Mouse (Mus musculus): Measurements from ENCODE around the gene Klhl3. TPM values are rescaled to one million over a fixed set of nuclear protein-coding genes. Genes with fewer than 3 reads are reported as not detected.

Klhl3 gene
- polyA plus RNA-seq, 1 experiment from 2014 or later: 4.6 TPM

DNA sequence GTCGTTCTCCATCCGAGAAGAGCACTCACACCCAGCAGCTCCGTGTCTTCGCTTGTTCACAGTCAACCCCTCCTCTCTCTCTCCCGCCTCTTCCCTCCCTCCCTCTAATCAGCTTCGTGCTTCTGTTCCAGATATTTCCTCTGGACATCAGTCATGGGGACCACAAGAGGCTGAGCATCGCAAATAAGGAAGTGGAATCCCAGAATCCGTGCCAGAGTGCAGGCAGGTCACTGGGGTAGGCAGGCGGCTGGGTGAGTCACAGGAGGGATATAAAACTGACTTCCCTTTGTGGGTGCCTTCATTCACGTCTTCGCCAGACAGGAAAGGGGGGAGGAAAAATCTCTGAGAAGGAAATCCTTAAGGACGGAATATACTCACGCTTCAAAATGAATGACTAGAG, 1.8 kb upstream of the Klhl3 start:
- H3K36me3 ChIP-seq (ENCODE audit: control insufficient read depth, insufficient read depth, low read length): no peaks in the 10 kb centered on the region
- peak overlapping the region; percentile 35 for H3K4me2 ChIP-seq (ENCODE audit: low read depth, low read length)
- H3K27me3 ChIP-seq (ENCODE audit: control insufficient read depth, insufficient read depth, low read depth, low read length): no peaks in the 10 kb centered on the region
- H3K4me3 ChIP-seq (ENCODE audit: low read length): no peak overlapping the region
- H3K9me3 ChIP-seq (ENCODE audit: control insufficient read depth, low read length): no peaks in the 10 kb centered on the region
- 20% methylated on average over 13 of the region's 13 CpGs for WGBS
- H3K4me1 ChIP-seq (replicated peaks; ENCODE audit: control insufficient read depth, insufficient read depth, low read length): peaks cover 19% of the 10 kb centered on the region
- no peak overlapping the region for H3K9ac ChIP-seq (ENCODE audit: low read length)
- peak; percentile 50 for ATAC-seq (ENCODE audit: low read depth)
- H3K27ac ChIP-seq (ENCODE audit: low read length): no peak overlapping the region; the same call in 1 of the 2 replicates

DNA sequence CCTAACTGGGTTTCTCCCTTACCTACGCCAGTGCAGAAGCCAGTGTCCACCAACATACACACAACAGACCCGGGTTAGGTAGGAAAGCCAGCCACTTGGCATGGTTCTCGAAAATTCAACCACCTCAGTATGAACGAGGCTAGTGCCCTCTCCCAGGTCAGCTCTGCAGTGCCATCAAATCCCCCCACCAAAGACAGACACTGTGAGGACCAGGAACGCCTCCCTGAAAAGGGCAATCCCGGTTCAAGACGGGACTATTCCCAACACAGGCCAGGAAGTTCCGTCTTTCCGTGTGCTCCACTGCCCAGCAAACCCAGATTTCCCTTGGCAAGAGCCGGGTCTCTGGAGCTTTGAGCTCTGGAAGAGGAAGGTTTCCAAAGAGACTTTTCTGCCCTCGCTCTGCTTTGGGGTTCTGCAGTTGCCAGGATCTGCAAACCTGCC, 771 bp downstream of the Klhl3 start:
- Histone ChIP-seq H3K9me3 (ENCODE audit: control insufficient read depth, low read length) (no peaks in the 10 kb centered on the region), H3K9ac (ENCODE audit: low read length) (peak overlapping the region; percentile 62), H3K4me1 (replicated peaks; ENCODE audit: control insufficient read depth, insufficient read depth, low read length) (peaks cover 19% of the 10 kb centered on the region), H3K27me3 (ENCODE audit: control insufficient read depth, insufficient read depth, low read depth, low read length) (no peaks in the 10 kb centered on the region), H3K4me3 (ENCODE audit: low read length) (peak overlapping the region; percentile 62), H3K4me2 (ENCODE audit: low read depth, low read length) (peak overlapping the region; percentile 73), H3K36me3 (ENCODE audit: control insufficient read depth, insufficient read depth, low read length) (no peaks in the 10 kb centered on the region), H3K27ac (ENCODE audit: low read length) (peak overlapping the region; percentile 50)
- 9% methylated on average over 11 of the region's 11 CpGs for WGBS
- 0 out of 2 replicates have a peak, but pooled peaks have one; percentile 16 for ATAC-seq (ENCODE audit: low read depth)

DNA sequence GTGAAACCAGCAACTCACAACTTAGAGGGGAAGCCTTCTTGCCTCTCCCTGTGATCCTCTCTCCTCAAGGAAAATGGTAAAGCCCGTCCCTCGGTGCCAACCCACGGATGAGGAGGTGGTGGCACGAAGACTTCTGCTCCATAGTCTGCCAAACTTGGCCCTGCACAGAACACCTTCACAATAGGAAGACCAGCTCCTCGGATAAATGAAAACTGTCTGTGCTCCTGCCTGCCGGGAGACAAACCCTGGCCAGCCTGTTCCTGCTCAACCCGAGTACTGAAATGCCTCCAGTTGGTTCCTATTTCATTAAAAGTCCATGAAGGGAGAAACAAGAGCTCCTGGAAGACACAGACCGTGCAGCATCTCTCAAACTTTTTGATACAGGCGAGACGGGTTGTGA, 1.2 kb downstream of the Klhl3 start:
- H3K9me3 ChIP-seq (ENCODE audit: control insufficient read depth, low read length): no peaks in the 10 kb centered on the region
- H3K27me3 ChIP-seq (ENCODE audit: control insufficient read depth, insufficient read depth, low read depth, low read length): no peaks in the 10 kb centered on the region
- peak overlapping the region; percentile 62 for H3K9ac ChIP-seq (ENCODE audit: low read length)
- ATAC-seq (ENCODE audit: low read depth): no peak
- H3K27ac ChIP-seq (ENCODE audit: low read length): no peak overlapping the region
- 51% methylated on average over 10 of the region's 10 CpGs for WGBS
- H3K36me3 ChIP-seq (ENCODE audit: control insufficient read depth, insufficient read depth, low read length): no peaks in the 10 kb centered on the region
- peak overlapping the region; percentile 62 for H3K4me3 ChIP-seq (ENCODE audit: low read length)
- H3K4me2 ChIP-seq (ENCODE audit: low read depth, low read length): peak overlapping the region; percentile 73
- H3K4me1 ChIP-seq (replicated peaks; ENCODE audit: control insufficient read depth, insufficient read depth, low read length): peaks cover 19% of the 10 kb centered on the region

DNA sequence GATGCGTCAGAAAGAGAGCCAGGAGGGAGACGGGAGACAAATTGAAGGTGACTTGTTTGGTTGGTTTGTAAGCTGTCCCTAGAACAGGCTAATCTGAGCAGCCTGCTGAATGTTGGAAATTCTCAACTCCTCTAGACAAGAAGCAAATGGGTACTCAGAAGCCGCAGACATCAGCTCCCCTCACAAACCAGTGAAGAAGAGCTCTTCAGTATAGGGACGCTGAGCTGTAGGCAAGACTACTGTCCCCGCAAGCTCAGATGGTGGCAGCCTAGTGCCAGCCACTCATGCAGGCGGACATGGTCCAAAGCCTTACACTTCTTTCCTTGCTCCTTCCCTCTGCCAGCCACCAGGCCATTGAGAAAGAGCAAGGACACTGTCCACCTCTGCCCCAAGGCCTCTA, 2.1 kb downstream of the Klhl3 start:
- ATAC-seq (ENCODE audit: low read depth): no peak
- Histone ChIP-seq H3K27me3 (ENCODE audit: control insufficient read depth, insufficient read depth, low read depth, low read length) (no peaks in the 10 kb centered on the region), H3K27ac (ENCODE audit: low read length) (no peak overlapping the region), H3K36me3 (ENCODE audit: control insufficient read depth, insufficient read depth, low read length) (no peaks in the 10 kb centered on the region), H3K4me3 (ENCODE audit: low read length) (no peak overlapping the region), H3K9me3 (ENCODE audit: control insufficient read depth, low read length) (no peaks in the 10 kb centered on the region), H3K4me1 (replicated peaks; ENCODE audit: control insufficient read depth, insufficient read depth, low read length) (peaks cover 19% of the 10 kb centered on the region), H3K4me2 (ENCODE audit: low read depth, low read length) (no peak overlapping the region), H3K9ac (ENCODE audit: low read length) (no peak overlapping the region)
- WGBS: 87% methylated on average over 6 of the region's 6 CpGs

DNA sequence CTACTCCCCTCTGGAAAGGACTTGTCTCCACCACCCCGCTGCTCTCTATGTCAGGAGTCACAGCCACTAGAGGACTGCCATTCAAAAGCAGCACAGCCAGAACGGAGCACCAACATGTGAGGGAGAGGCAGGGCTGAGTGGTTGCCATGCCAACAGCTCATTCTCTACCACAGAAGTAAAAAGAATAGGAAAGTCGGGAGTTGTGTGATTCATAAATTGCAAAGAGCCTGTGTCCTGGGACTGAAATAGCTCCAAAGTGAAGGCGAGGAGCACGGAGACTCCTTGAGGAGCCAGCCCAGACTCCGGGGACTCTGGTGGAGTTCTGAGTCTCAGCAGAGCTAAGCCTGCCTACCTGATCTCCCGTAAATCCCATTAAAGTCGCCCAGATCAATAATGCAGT, 22.7 kb downstream of the Klhl3 start:
- Histone ChIP-seq H3K27me3 (ENCODE audit: control insufficient read depth, insufficient read depth, low read depth, low read length) (no peaks in the 10 kb centered on the region), H3K9me3 (ENCODE audit: control insufficient read depth, low read length) (no peaks in the 10 kb centered on the region), H3K36me3 (ENCODE audit: control insufficient read depth, insufficient read depth, low read length) (no peaks in the 10 kb centered on the region), H3K4me2 (ENCODE audit: low read depth, low read length) (no peak overlapping the region), H3K4me1 (replicated peaks; ENCODE audit: control insufficient read depth, insufficient read depth, low read length) (no peaks in the 10 kb centered on the region), H3K4me3 (ENCODE audit: low read length) (no peak overlapping the region), H3K27ac (ENCODE audit: low read length) (no peak overlapping the region), H3K9ac (ENCODE audit: low read length) (no peak overlapping the region)
- 40% methylated on average over 8 of the region's 8 CpGs for WGBS
- ATAC-seq (ENCODE audit: low read depth): peak; percentile 71

DNA sequence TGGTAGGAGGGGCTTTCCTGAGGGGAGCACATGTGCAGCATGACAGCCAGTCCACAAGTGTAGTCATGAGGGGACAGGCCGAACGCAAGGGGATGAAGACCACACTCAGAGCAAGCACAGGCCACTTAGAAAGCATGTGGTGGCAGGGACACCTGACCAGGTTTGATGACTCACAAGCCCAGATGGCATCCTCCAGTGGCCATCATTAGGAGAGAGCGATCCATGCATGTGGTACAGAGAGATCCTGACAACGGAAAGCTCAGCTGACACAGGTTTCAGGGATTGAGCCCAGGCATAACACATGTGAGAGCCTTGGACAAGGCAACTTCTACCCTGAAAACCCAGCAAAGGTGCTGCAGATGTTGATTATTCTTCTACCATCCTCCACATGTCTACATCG, 29.0 kb downstream of the Klhl3 start:
- no peak overlapping the region for H3K4me2 ChIP-seq (ENCODE audit: low read depth, low read length)
- H3K27me3 ChIP-seq (ENCODE audit: control insufficient read depth, insufficient read depth, low read depth, low read length): no peaks in the 10 kb centered on the region
- 85% methylated on average over 5 of the region's 5 CpGs for WGBS
- H3K4me1 ChIP-seq (replicated peaks; ENCODE audit: control insufficient read depth, insufficient read depth, low read length): peaks cover 8% of the 10 kb centered on the region; the same call in 1 of the 2 replicates
- H3K4me3 ChIP-seq (ENCODE audit: low read length): no peak overlapping the region
- no peaks in the 10 kb centered on the region for H3K36me3 ChIP-seq (ENCODE audit: control insufficient read depth, insufficient read depth, low read length)
- H3K9me3 ChIP-seq (ENCODE audit: control insufficient read depth, low read length): no peaks in the 10 kb centered on the region
- ATAC-seq (ENCODE audit: low read depth): no peak
- no peak overlapping the region for H3K9ac ChIP-seq (ENCODE audit: low read length)
- no peak overlapping the region for H3K27ac ChIP-seq (ENCODE audit: low read length)

DNA sequence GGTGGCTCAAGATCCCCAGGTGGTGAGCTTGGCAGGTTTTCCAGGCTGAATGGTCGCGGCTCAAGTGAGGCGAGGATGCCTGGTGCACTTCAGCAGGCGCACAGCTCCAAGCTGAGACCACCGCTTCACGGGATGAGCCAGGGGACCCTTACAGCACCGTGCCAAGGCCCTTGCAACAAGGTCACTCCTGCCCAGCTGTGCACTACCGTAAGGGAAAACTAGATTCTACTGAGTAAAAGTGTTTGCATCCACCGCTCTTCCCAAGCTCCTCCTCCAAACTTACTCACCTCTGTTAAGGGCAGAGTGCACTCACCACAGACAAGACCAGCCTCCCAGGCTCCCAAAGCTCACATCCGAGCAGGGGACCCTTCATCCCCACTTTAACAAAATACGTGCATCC, 29.9 kb downstream of the Klhl3 start:
- Histone ChIP-seq H3K4me2 (ENCODE audit: low read depth, low read length) (no peak overlapping the region), H3K9me3 (ENCODE audit: control insufficient read depth, low read length) (no peaks in the 10 kb centered on the region), H3K36me3 (ENCODE audit: control insufficient read depth, insufficient read depth, low read length) (no peaks in the 10 kb centered on the region), H3K9ac (ENCODE audit: low read length) (no peak overlapping the region), H3K27me3 (ENCODE audit: control insufficient read depth, insufficient read depth, low read depth, low read length) (no peaks in the 10 kb centered on the region), H3K27ac (ENCODE audit: low read length) (no peak overlapping the region), H3K4me1 (replicated peaks; ENCODE audit: control insufficient read depth, insufficient read depth, low read length) (peaks cover 8% of the 10 kb centered on the region; the same call in 1 of the 2 replicates), H3K4me3 (ENCODE audit: low read length) (no peak overlapping the region)
- 61% methylated on average over 11 of the region's 11 CpGs for WGBS
- ATAC-seq (ENCODE audit: low read depth): 0 out of 2 replicates have a peak, but pooled peaks have one; percentile 18

DNA sequence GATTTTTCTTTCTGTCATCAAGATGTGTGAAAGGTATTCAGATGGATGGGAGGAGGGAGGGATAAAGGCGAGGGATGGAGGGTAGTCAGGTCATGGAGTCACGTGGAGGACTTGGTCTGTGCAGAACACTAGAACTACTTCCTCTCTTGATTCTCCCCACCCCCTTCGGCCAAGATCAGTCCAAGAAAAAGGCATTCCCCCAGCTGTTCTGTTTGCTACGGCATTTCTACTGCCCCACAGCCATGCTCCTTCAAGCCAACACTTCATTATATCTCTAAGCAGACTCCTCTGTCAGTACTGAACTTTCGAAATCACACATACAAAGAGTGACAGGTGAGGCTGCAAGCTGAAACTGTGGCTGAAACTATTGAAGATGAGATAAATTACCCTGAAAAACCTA, 30.3 kb downstream of the Klhl3 start:
- peaks cover 10% of the 10 kb centered on the region; the same call in 1 of the 2 replicates for H3K4me1 ChIP-seq (replicated peaks; ENCODE audit: control insufficient read depth, insufficient read depth, low read length)
- no peaks in the 10 kb centered on the region for H3K9me3 ChIP-seq (ENCODE audit: control insufficient read depth, low read length)
- no peaks in the 10 kb centered on the region for H3K36me3 ChIP-seq (ENCODE audit: control insufficient read depth, insufficient read depth, low read length)
- no peak overlapping the region for H3K4me3 ChIP-seq (ENCODE audit: low read length)
- peak; percentile 89 for ATAC-seq (ENCODE audit: low read depth)
- no peak overlapping the region for H3K27ac ChIP-seq (ENCODE audit: low read length)
- 32% methylated on average over 5 of the region's 5 CpGs for WGBS
- no peak overlapping the region for H3K9ac ChIP-seq (ENCODE audit: low read length)
- H3K4me2 ChIP-seq (ENCODE audit: low read depth, low read length): no peak overlapping the region
- H3K27me3 ChIP-seq (ENCODE audit: control insufficient read depth, insufficient read depth, low read depth, low read length): no peaks in the 10 kb centered on the region

DNA sequence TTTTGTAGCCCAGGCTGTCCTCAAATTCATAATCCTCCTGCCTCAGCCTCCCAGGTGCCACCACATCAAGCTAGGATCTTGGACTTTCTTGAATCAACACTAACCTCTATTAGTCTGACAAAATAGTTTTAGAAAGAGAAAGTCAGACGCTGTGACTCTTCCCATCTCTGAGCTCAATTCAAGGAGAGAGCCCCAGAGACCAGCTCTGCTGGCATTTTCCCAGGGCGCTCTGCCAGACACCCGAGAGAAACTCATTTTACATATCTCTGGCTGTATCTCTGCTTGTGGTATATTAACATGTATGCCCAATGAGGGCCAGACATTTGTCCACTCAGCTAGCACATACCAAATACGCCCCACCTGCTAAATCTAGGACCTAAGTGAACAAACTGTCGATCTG, 35.0 kb downstream of the Klhl3 start:
- no peak overlapping the region for H3K4me2 ChIP-seq (ENCODE audit: low read depth, low read length)
- H3K4me1 ChIP-seq (replicated peaks; ENCODE audit: control insufficient read depth, insufficient read depth, low read length): peaks cover 11% of the 10 kb centered on the region; the same call in 1 of the 2 replicates
- H3K4me3 ChIP-seq (ENCODE audit: low read length): no peak overlapping the region
- no peak for ATAC-seq (ENCODE audit: low read depth)
- H3K36me3 ChIP-seq (ENCODE audit: control insufficient read depth, insufficient read depth, low read length): no peaks in the 10 kb centered on the region
- H3K9ac ChIP-seq (ENCODE audit: low read length): no peak overlapping the region
- 65% methylated on average over 5 of the region's 5 CpGs for WGBS
- no peak overlapping the region for H3K27ac ChIP-seq (ENCODE audit: low read length)
- H3K27me3 ChIP-seq (ENCODE audit: control insufficient read depth, insufficient read depth, low read depth, low read length): no peaks in the 10 kb centered on the region
- no peaks in the 10 kb centered on the region for H3K9me3 ChIP-seq (ENCODE audit: control insufficient read depth, low read length)

DNA sequence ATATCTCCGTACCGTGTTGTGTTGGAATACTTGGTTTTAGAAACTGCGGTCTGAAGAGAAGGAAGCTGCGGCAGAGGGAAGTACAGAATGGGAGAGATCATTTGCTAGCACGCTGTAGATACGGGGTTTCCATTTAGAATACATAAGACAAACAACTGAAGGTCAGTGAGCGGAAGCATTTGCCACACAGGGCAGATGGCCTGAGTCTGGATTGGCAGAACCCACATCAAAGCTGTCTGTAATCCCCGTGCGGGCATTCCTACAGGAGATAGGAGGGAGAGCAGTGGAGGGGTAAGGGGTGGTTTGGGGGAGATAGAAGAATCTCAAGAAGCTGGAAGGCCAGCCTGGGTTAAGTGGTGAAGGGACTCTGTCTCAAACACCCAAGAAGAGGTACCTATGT, 38.5 kb downstream of the Klhl3 start:
- Histone ChIP-seq H3K4me2 (ENCODE audit: low read depth, low read length) (no peak overlapping the region), H3K36me3 (ENCODE audit: control insufficient read depth, insufficient read depth, low read length) (no peaks in the 10 kb centered on the region), H3K9me3 (ENCODE audit: control insufficient read depth, low read length) (no peaks in the 10 kb centered on the region), H3K4me3 (ENCODE audit: low read length) (no peak overlapping the region), H3K27ac (ENCODE audit: low read length) (no peak overlapping the region; the same call in 1 of the 2 replicates), H3K9ac (ENCODE audit: low read length) (no peak overlapping the region), H3K4me1 (replicated peaks; ENCODE audit: control insufficient read depth, insufficient read depth, low read length) (peaks cover 7% of the 10 kb centered on the region; the same call in 1 of the 2 replicates), H3K27me3 (ENCODE audit: control insufficient read depth, insufficient read depth, low read depth, low read length) (no peaks in the 10 kb centered on the region)
- WGBS: 71% methylated on average over 9 of the region's 9 CpGs
- no peak for ATAC-seq (ENCODE audit: low read depth)

Data from lung, embryonic 16.5 days (tissue).